8 mouse cellular contexts compared by ENCODE assay signal in genomic region chr9:75625556-75626307, GRCm38 (mm10). TPM values are rescaled to one million over a fixed set of nuclear protein-coding genes. Genes with fewer than 3 reads are reported as not detected.
A peak's percentile ranks its signal among the peaks of the same experiment; 100 is the strongest.
DNase-seq lines count a peak whose midpoint lies in the region; ATAC-seq and TF ChIP-seq lines count a peak whose summit lies in the region.

Gene Lysmd2 (plus strand): TSS chr9:75625741.

- H3K27me3 ChIP-seq in hindbrain, embryonic 15.5 days = no peaks in the 10 kb centered on the region

- H3K4me2 ChIP-seq in hindbrain, embryonic 15.5 days = peak within 1 kb of the TSS; percentile 94

- under 1% methylated on average over 79 of the region's 94 CpGs for WGBS in hindbrain, embryonic 15.5 days

- intact Hi-C loops in gastrocnemius, adult 2 months (cut with DNase I) = no loop called here

- H3K9me3 ChIP-seq in hindbrain, embryonic 15.5 days = no peaks in the 10 kb centered on the region

- H3K27ac ChIP-seq in gastrocnemius, adult 2 months = peak within 1 kb of the TSS; percentile 87
- peak within 1 kb of the TSS; percentile 97 for H3K27ac ChIP-seq in hindbrain, embryonic 15.5 days (replicated peaks)

- peaks cover 21% of the 10 kb centered on the region for H3K4me1 ChIP-seq in hindbrain, embryonic 15.5 days (replicated peaks)

- no peaks in the 10 kb centered on the region for H3K36me3 ChIP-seq in hindbrain, embryonic 15.5 days

- peak within 1 kb of the TSS; percentile 89 for H3K9ac ChIP-seq in hindbrain, embryonic 15.5 days

- peak within 1 kb of the TSS; percentile 92 for H3K4me3 ChIP-seq in gastrocnemius, adult 2 months
- peak within 1 kb of the TSS; percentile 68 for H3K4me3 ChIP-seq in hindbrain, embryonic 15.5 days

- no peak for TF ChIP-seq CTCF in gastrocnemius, adult 2 months (IDR thresholded peaks at IDR 0.05)

- ATAC-seq in activated CD4-positive, CD25-positive, alpha-beta regulatory T cell, adult 4 months = peak; percentile 56
- peak; percentile 91 for ATAC-seq in hindbrain, embryonic 15.5 days (ENCODE audit: low FRiP score, low read depth)

- DNase-seq in cerebellum, postnatal 36 days = peak; percentile 78 to 83
- DNase-seq in gastrocnemius, adult 2 months = peak; percentile 92
- DNase-seq in left cerebral cortex, adult 18-20 months (ENCODE audit: low spot score in 2 of 2) = peak; percentile 65 to 77
- DNase-seq in lung, postnatal 4 days = peak; percentile 75 to 88
- DNase-seq in right cerebral cortex, postnatal 14 days = peak; percentile 60
- DNase-seq in adipocyte (ENCODE audit: low spot score) = no peak

RNA-seq across cellular contexts. Expression of gene Lysmd2, which starts in this region (rescaled TPM):
- 1 to 10 TPM; 3.8 to 5.4 TPM for polyA plus RNA-seq in activated CD4-positive, CD25-positive, alpha-beta regulatory T cell, adult 4 months (2017; shearing (Covaris generic))
- 1 to 10 TPM; 4.0 to 4.7 TPM for total RNA-seq in gastrocnemius, adult 2 months (2021)
- polyA plus RNA-seq in hindbrain, embryonic 15.5 days (2015; fragmentation: Nextera tagmentation; extraction: Ambion mirVana) = 33.2 and 35.4 TPM in 2 replicates
- 10 to 100 TPM; 67.1 to 67.7 TPM for total RNA-seq in left cerebral cortex, adult 18-20 months (2021)

Comparison
In these comparisons a context has a peak if more than half of its experiments do, and no peak if none do; other contexts are left out.
1. RNA of gene Lysmd2 (total RNA-seq): 67.1 to 67.7 TPM in left cerebral cortex, adult 18-20 months; 4.0 to 4.7 TPM in gastrocnemius, adult 2 months; every median in the first group is over 10 times any median in the second.